Mouse (Mus musculus) hematopoietic stem cell, adult 5-6 weeks (primary cell): ENCODE measurements around the gene Slc25a3. TPM values are rescaled to one million over a fixed set of nuclear protein-coding genes. Genes with fewer than 3 reads are reported as not detected.

ENCODE experiments used
- ATAC-seq, 2 experiments: fragments of 125-278 bp in 1 of 2; replicated peaks in 1 of 2; 2 replicates each; pipeline ENCODE4 v1.8.0; 2016 to 2017; ENCODE audit warnings: inconsistent platforms in 2 of 2, mild to moderate bottlenecking in 2 of 2, moderate number of reproducible peaks in 2 of 2, low read depth in 1 of 2, moderate TSS enrichment in 1 of 2; ENCODE audit not compliant: low FRiP score in 2 of 2, poor library complexity in 2 of 2, severe bottlenecking in 2 of 2, insufficient read depth in 1 of 2, low TSS enrichment in 1 of 2
- total RNA-seq: library from RNA; stranded (forward); fragments of 172-1452, 232-1000 nt; gene quantifications from 2 replicates; pipeline ENCODE4 v1.2.3, GENCODE M21; 2017

Slc25a3 gene
- total RNA-seq = 243 and 260 TPM in 2 replicates

DNA sequence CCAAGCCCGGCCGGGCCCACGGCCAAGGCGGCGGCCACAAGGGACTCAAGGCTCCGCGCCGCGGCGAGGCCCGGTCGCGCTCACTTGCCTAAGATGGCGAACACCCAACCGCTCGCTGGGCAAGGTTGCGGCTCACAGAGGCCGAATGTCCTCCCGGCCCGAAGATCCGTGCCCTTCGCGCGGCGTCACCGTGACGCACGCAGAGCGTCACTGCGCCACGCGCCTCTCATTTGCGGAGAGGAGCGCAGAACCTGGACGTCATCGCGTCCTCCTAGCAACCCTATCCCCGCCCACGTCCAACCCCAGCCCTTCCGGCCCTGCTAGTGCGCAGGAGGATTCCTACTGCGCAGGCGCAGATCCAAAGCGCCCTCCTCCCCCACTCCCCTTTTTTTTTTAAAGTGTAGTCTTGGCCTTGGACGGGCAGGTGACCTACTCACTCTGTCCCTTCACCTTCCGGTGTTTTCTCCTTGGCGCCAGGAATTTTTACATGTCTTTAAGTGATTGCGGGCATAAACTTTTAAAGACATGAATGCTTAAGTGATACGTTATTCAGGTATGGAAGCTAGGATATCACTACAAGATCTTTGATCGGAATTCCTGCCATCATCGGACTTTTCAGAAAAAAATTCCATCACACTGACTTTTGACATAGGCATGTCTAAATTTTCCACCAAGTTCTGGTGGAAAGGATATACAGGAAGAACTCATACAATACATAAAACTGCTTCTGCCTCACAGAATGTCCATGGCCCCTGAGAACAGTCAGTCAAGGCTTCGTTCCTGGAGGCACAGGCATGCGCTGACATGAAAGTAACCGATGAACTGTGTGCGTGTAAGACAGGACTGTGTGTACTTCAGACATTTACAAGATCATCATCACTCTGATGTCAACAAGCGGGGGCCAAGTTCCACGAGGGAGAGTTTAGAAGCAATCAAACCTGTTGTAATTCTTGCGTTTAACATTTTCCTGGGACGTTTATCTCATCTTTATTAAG is at the start of gene Slc25a3:
Gene Slc25a3, minus strand, starts transcription at position 232 of the 995 bp plus-strand sequence.
- ATAC-seq = peak; percentile 98 to 99

DNA sequence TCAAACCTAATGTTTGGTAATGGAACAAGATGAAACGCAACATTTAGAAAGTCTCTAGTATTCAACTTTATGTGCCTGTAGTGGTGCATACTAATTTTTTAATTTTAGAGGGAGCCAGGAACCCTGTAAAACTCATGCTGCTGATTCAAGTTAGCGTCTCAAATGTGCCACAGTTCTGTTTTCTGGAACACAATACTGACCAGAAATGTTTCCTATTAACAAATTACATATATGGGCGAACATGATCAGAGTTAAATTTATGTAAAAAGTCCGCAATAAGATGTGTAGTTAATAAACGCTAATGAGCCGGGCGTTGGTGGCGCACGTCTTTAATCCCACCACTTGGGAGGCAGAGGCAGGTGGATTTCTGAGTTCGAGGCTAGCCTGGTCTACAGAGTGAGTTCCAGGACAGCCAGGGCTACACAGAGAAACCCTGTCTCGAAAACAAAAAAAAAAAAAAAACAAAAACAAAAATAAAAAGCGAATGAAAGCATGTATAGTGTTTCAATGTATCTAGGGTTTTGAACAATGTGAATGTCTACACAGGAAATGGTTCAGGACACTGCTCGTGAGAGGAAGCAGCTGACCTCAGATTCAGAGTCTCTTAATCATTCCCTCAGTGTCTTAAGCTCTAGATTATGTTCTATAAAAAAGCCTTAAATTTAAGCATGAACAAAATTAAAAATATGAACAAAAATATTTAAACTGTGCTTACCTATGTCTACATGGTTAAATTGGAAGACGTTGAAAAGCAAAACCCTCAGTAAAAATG is 48.7 kb upstream of the Slc25a3 start:
- no peak for ATAC-seq

DNA sequence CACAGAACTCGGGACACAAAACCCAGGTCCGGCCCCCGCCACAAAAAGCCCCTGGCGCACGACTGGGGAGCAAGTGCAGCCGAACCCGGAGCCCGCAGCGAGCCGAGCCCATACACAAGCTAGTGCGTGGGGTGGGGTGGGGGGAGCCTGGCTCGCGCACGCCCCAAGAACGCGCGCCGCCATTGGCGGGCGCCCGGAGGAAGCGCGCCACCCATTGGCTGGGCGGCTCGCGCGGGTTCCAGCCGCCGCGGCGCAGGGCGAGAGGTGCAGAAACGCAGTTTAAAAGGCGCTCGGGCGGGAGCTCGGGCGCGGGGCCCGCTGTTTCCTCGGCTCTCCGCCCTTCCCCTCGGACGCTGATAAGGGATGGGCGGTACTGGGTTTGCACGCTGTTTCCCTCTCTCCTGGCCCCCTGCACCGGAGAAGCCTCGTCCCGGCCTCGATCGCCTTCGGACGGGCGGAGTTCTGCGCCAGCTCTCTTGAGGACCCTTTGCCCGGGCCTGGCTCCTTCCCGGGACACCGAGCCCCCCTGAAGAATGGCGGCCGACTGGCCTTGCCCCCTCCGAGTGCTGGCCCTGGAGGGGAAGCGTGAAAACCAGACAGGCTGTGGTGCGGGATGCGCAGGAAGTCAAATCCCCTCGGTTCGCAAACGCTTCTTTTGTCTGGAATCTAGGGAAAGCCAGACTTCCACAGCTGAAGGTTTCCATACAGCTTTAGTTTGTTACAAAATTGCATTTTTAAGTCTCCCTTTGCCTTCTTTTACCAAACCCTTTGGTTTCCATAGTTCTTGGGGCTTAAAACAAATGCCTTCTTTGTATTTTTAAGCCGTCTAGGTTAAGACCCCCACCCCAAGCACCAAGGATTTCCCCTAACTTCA is 47.8 kb upstream of the Slc25a3 start:
- peak; percentile 70 to 78 for ATAC-seq

DNA sequence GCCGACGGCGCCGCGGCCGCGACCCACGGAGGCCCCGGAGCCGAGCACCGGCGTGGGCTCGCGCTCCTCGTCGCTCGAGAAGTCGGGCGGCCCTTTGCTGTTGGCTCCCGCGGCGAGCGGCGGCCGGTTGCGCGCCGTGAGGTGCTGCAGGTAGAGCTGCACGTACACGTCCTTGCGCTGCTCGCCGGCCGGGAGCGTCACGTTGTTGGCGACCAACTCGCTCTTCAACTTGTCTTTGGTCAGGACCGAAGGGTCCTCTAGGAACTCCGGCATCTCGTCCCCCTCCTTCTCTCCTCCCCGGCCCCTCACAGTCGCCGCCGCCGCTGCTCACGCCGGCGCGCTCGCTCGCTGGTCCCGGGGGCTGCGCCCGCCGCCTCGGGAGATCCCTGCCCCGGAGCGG is 47.2 kb upstream of the Slc25a3 start:
- ATAC-seq = 0 out of 4 replicates have a peak, but pooled peaks of 1 of the 2 experiments have one; percentile 0

DNA sequence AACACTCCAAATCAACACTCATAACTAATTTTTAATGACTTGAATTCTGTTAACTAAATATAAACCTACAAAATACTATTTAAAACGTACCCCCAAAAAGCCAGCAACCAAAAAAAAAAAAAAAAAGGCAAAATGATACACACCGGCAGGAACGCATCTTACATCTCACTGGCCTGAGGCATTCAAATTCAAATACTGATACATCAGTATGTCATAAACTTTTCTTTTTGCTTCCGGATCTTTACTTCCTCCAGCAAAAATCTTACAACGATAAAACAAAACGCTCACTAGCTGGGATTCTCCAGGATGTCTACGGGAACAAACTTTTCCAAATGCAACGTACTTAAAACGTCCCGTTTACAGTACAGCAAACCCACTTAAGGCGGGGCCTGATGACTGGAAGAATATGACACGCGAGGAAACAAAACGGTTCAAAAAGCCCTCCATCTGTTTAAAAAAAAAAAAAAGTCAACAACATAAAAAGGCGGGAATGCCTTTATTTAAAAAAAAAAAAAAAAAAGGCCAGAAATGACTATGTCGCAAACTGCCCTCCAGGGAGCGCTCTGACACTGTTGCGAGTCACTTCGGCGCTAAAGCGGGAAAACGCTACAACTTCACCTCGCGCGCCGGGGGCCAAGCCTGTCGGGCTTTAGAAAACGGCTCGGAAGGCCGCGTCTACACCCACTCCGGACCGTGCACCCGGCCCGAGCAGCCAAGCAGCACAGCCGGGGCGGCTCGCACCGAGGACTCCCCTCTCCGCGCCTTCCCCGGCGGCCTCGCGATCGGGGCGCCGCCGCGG is 46.5 kb upstream of the Slc25a3 start:
- ATAC-seq = peak; percentile 69 to 71

DNA sequence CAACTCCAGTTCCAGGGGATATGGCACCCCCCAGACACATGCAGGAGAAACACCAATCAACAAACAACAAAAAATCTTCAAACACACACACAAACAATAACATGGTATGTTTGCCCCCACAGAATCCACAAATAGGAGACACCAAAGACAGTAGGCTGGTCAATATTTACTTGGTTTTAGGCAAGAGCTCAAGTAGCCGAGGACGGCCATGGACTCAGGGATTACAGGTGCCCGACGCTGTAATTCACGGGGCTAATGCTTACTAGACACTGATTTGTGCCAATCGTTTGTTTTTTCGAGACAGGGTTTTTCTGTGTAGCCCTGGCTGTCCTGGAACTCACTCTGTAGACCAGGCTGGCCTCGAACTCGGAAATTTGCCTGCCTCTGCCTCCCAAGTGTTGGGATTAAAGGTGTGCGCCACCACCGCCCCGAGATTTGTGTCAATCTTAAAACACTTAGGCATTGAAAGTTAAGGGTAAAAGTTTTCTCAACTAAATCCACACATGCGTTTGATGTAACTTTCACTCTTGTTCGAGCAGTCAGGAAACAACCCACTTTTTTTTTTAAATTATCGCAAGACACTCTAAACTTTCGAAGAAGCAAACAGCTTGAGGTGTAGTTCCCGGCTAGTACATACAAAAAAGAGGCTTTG is 45.7 kb upstream of the Slc25a3 start:
- no peak for ATAC-seq

DNA sequence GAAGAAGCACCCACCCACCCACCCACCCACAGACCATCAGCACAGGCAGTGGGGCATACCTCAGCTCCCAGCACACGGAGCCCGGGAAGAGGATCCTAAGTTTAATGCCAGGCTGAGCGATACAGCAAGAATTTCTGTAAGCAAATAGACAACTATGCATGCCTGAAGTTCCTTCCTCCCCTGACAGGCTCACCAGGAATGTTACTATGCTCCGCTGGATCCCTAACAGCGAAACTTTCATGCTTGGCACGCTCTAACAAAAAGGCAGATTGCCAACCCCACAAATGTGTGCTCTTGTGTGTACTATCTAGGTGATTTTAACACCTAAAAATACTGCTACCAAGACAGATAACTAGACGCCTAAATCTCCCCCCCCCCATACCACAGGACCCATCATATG is 43.5 kb upstream of the Slc25a3 start:
- ATAC-seq = no peak

DNA sequence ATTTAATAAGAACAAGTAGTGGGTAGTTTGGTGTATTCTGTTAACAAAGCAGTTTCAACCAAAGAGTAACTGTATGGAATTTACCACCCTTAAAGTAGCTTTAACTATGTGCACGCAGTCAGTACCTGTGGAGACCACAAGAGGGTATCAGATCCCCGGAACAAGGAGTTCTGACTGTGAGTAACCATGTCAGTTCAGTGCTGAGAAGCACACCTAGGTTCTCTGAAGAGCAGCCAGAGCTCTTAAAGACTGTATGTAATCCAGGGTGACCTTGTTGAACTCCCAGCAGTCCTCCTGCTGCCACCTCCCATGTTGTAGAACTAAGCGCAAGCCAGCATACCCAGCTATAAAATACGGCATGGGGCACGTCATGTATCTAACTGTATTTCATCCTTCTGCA is 43.0 kb upstream of the Slc25a3 start:
- peak; percentile 49 to 66 for ATAC-seq

DNA sequence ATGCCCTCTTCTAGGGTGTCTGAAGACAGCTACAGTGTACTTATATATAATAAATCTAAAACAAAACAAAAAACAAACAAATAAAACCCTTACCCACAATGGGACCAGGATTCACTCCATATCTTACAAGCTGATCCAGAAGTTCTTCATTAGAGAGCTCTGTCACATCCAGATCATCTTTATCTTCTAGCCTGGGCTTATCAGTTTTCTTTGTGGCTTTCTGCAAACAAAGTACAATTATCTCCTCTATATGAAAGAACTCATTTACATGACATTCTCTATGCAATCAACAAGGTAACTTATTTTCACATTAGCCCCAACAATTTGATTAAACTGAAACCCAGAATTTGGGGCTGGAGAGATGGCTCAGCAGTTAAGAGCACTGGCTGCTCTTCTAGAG is 42.0 kb upstream of the Slc25a3 start:
- ATAC-seq = no peak

DNA sequence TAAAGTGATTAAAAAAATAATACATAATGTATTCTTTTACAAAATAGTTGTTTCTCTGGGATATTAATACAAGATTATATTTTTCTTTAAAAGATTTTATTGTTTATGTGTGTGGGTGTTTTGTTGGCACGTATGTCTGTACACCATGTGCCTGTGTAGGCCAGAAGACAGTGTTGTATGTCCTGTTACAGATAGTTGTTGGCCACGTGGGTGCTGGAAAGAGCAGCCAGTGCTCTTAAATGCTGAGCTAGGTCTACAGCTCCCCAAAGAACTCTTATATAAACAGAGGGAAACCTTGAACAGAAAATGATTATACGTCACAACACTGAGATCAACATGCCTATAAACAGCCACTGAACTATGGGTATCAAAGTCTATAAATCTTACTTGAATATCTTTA is 40.6 kb upstream of the Slc25a3 start:
- ATAC-seq = no peak

DNA sequence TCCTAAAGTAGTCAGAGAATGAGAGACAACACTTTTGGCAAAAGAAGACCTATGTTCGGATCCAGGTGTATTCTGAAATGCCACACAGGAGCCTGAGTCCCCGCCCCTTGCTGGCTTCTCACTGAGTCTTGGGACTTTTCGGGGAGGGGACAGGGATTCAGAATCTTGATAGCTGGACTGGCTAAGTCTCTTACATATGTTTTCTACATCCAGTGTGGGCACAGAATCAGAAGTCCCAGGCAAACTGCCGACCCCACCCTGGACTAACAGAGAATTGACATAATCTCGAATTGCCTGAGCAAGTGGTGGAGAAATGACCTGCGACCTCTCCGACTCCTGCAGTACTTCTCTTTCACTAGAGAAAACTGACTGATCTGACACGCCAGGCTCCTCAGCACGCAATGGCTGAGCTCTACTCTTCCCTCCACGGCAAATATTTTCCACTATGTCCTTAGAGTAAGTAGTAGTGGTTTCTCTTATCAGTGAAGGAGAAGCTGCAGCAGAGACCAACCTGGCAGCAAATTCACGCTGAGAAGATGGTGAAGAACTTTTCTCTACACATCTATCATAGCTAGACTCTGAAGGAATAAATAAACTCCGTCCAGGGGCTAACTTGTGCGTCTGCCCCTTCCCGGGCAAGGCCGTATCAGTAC is 38.8 kb upstream of the Slc25a3 start:
- no peak for ATAC-seq

DNA sequence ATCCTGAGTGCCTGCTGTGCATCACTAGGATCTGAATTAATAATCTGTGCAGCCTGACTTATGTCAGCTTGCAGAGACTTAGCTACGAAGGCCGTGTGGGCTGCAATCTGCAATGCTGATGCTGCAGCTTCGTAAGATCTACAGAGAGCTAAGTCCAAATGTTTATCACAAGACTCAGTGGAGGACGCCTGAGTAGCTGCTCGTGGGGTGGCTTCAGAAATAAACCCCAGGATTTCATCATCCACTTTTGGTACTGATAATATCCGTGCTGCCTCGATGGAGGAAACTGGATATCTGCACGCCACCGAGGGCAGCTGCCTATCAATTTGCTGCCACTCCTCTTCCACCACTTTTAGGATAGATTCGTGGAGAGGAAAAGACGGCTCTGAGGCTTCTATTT is 38.2 kb upstream of the Slc25a3 start:
- ATAC-seq = no peak

DNA sequence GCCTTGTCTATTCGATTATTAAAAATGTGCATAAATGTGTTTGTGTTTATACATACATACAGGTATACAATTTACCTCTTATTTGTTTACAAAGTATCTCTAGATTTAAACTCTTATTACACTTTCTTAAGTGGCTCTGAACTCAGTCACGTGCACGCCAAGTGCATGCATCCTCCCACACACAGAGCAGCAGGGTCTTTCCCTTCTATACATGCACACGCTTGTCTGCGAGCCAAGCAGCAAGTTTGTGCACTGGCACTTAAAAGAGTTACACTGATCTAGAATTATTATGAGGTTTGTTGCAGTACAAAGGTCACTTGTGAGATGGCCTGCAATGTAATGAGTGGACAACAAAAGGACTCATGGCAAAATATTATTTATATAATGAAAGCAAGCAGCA is 37.1 kb upstream of the Slc25a3 start:
- ATAC-seq = no peak

DNA sequence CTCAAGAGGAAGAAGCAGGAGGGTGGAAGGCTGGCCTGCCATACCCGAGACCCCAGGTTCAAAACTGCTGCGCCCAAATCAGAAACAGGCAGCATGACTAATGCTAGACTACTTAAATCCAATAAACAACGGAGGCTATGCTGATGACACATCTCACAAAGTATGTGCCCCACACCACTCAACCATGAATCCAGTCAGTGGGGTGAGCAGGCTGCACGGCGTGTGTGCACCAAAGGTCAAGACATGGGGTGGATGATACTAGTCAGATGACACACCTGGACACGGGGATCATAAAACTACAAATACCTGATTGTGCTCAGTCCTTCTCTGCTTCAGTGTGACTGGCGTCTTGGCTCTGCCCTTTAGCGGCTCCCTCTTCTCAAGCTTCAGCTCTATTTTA is 34.6 kb upstream of the Slc25a3 start:
- ATAC-seq = no peak

DNA sequence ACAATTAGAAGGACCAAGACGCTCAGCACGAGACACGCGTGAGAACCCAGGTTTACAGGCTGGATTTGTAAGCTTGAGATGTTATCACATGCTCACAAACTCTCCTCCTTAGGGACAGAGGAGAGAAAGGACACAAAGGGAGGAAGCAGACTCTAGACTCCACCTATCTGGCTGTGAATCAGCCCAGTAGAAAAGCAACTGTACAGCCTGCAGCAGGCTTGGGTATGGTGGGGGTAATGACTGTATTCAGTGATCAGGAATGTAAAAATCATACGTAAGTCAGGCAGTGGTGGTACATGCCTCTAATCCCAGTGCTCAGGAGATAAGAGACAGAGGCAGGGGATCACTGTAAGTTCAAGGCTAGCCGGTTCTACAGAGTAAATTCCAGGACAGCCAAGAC is 32.5 kb upstream of the Slc25a3 start:
- ATAC-seq = no peak
